Mouse (Mus musculus) adrenal gland, adult (tissue): ENCODE data around the gene Fam234b.

Source experiments
- DNase-seq, 2 experiments: peaks; one replicate each; pipeline ENCODE4 v3.0.0; 2022 to 2023; ENCODE audit warnings: low spot score in 1 of 2; ENCODE audit not compliant: inconsistent age in 2 of 2

The Fam234b gene

DNA sequence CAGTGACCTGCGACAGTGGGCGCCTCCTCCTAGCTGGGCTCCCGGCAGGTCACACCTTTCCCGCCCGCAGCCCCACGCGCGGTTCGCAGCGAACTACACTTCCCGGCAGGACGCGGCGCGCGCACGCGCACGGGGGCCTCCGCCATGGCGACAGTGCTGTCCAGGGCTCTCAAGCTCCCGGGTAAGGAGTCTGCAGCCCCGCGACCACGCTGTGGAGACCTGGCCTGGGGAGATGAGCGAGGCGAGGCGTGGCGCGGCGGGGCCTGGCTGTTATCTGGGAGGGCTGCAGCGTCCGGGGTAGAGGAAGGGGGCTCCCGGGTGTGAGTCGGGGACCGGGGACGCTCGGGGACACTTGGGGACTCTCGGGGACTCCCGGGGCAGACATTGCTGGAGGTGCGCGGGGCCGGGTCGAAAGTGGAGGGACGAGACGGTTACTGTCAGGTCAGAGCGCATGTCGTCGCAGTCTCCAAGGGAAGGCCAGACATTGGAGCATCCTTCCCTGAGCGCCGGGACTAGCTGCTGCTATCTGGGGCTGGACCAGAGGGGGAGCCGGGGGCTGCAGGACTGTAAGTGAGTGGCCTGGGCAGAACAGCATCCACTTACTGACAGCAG, at the start of gene Fam234b, which contains the start of gene Hebp1:
TSS of gene Fam234b (plus strand) at position 57 of the 612 bp plus-strand sequence.
TSS of gene Hebp1 (minus strand) at position 102 of the 612 bp plus-strand sequence.
- DNase-seq: peak; percentile 90 to 95

DNA sequence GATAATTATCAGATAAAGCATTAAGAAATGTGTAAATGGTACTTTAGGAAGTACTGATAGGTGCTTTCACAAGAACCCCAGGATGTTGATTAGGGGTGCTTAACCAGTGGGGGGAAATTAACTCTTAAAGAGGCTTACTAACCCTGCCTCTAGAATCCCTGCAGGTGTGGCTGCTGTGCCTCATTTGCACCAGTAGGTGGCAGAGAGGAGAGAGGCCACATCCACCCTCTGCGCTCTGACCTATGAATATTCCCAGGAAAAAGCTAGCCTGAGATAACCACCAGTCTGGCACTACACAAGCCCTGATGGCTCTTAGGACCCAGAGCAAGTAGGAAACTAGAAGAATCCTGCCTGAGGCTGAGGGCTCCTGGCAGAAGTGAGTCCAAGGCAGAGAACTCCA, 49.3 kb upstream of the Fam234b start:
- DNase-seq: peak in 1 of 2 experiments; percentile 66

DNA sequence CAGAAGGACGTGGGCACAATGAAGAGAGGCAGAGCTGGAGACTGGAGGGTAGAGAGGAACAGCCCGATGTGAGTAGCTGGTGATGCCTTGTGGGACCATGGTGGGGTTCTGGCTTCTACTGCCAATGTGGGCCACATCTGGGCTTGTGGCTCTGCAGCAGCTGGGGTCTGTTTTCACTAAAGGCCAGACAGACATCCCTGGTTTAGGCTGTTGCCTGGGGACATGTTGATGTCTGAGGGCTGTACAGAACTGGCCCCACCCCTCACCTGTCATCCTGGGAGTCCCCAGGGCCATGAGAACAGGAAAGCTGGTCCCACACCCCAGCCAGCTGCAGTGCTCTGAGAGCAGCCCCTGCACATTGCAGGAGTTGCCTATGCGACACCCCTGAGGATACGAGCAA, 48.6 kb upstream of the Fam234b start:
- DNase-seq: no peak

DNA sequence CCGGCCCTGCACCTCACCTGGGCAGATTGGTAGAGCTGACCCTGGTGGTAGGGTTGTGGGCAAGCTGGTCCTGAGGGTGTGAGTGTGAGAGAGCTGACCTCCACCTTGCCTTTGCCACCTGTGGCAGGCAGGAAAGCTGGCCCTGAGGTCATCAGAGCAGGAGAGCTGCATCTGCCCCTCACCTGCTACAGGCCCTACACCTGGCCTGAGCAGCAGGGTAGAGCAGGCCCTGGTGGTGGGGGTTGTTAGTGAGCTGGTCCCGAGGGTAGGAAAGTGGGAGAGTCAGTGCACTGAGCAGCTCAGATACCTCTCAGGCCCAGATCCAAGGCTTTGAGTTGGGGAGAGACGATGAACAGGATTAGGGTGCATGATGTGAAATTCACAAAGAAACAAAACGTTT, 48.1 kb upstream of the Fam234b start:
- DNase-seq: no peak

DNA sequence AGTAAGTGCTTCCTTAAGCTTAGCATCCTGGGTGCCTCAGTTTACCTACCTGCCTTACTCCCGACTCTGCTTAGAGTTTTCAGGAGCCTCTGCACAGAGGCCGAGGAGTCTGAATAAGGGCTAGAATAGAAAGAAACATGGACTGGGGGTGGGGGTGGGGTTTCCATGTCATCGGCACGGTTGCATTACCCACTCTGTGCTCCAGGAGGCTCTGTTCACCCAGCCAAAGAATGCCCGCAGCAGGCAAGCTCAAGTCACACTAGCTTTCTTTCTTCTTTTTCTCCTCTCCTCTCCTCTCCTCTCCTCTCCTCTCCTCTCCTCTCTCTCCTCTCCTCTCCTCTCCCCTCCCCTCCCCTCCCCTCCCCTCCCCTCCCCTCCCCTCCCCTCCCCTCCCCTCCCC, 47.5 kb upstream of the Fam234b start:
- no peak for DNase-seq

DNA sequence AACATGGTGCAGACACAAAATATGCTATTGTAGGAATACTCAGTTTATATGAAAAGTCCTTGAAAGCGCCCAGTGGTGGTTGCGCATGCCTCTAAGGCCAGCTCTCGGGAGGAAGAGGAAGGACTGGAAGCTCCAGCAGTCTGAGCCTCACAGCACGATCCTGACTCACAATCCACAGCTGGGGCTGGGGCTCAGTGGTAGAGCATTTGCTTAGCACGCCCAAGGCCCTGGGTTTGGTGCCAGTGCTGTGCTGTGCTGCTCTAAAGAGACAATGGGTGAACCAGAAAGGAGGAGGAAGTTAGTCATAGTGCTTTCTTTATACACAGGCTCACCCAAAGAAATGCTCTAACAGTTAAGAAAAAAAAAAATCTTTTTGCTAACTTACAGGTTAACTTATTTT, 44.1 kb upstream of the Fam234b start:
- DNase-seq: no peak

DNA sequence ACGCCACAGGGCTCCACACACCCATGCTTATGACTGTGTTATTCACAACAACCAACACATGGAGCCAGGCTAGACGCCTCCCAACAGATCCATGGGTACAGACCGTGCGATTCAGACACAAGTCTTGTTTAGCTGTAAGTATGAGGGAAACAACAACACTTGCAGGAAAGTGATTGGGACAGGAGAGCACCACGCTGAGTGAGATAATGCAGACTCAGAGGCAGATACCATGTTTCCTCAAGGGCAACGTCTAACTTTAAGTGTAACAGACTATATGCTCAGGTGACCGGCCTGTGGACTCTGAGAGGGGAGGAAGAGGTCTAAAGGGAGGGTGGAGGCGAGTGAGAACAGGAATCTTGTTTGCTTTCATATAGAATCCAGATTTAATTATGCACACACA, 41.2 kb upstream of the Fam234b start:
- DNase-seq: no peak

DNA sequence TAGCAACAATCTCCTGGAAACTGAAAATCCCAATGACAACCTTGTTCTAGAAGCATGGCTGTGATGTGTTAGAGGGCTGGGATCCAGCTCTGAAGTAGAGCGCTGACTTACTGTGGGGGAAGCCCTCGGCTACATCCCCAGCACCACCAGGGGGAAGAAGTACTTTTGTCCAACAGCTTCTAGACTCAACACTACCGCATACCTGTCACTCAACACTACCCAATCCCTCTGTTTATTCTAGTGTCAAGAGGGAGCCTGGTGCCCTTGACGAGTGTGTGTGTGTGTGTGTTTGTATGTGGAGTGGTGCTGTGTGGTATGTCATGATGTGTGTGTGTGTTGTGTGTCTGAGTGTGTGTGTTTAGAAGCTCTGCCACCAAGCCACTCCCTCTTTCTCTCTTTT, 40.3 kb upstream of the Fam234b start:
- no peak for DNase-seq

DNA sequence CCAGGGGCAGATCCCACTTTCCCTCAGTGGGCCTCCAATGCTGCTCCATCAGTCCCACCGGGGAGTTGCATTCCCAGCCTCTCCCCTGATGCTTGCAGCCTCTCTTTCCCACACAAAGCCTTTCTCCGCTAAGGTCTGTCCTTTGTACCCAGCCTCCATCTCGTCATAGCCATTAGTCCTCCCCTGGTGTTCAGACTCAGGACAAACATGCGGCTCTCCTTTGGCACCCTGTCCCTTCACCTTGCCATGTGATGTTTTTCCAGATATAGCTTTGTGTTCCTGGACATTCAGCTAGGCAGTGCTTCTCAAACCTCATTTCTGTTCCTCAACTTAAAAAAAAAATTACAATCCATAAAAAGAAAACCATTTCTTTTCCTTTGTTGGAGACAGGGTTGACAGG, 39.3 kb upstream of the Fam234b start:
- no peak for DNase-seq

DNA sequence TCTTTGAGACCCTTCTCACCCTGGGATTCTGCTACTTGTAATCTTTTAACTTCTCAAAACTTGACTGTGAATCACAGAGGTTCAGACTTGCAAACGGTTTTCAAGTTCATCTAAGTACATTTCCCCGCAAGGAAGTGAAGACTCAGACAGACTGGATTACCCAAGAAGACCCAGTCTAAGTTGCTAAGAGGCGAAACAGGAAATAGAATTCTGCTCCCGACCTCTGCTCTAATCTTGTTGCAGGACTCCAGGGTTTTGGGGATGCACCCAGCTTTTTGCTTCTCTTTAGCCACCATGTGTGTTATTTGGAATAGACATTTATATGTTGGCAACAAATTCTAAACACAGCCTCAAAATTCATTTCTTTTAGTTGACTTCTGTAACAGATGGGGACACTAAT, 36.4 kb upstream of the Fam234b start:
- DNase-seq: no peak

DNA sequence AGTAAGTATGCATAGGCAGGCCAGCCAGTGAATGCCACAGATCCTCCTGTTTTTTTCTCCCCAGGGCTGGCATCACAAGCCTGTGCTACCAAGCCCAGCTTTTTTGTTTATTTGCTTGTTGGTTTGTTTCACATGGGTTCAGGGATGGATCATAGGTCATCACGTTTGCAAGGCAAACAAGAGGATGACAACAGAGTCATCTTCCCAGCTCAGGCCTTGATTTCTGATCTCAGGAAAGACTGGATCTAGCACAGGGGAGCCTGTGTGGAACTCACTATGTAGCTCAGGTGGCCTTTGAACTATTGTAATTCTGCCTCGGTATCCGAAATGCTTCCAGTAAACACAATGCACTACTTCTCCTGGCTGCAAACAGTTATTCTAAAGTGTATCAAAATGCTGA, 35.5 kb upstream of the Fam234b start:
- DNase-seq: no peak

DNA sequence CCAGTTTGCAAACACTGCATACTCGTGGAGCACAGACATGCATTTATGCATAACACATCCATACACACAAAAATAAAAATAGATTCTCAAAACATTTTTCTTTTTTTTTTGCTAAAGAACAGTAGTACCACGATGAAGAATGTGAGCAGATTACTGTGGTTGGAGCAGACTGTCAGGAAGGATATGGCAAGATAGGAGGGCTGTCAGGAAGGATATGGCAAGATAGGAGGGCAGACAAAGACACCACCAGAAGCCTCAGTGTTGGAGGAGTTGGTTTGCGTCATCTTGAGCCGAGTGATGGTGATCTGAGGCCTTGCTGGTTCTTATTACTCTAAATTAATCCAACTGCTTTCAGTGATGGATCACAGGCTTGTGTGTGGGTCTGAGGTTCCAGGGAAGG, 34.9 kb upstream of the Fam234b start:
- DNase-seq: no peak

DNA sequence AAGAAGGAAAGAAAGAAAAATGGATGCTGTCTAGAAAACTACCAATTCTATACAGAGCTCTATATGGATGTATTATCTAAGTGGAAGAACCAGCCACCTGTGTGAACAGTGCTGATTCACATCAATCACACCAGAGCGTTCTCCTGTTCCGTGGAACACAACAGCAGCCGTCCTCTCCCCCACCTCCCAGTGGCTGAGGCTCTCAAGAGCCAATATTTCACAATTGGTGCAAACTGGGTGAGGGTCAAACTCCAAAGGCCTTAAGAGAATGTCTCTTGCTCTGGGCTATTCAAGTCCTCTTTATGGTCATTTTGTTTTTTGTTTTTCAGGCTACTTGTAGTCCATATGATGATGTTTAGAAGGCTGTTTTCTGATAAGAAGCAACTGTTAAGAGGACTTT, 32.6 kb upstream of the Fam234b start:
- no peak for DNase-seq

DNA sequence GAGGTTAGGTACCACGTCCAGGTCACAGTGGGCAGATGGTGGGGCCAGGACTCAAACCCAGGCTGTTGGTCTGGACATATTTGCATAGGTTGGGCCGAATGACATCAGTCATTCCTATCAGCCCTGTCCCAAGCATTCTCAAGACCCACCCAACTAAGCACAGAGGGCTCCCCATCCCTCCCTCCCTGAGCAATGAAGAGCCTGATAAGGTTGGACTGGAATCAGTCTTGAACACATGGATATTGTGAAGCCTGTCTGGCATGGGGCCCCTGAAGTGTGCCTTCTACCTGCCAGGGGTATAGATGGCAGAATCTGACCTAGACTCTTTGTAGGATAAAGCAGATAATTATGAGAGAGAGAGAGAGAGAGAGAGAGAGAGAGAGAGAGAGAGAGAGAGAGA, 32.1 kb upstream of the Fam234b start:
- no peak for DNase-seq

DNA sequence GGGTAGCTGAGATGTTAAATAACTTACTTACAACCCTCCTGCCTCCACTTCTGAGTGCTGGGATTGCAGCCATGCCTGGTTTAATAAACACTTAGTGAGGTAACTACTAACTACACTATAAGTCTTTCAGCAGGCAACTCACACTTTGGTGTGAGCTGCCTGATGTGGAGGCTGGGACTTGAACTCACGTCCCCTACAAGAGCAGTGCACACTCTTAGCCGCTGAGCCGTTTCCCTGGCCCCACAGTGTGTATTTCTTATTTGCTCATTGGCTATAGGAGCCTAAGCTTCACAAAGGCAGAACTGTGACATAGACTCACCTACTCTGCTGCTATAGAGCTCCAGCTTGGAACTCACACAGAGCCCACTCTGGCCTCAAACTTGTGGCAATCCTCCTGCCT, 31.5 kb upstream of the Fam234b start:
- no peak for DNase-seq

DNA sequence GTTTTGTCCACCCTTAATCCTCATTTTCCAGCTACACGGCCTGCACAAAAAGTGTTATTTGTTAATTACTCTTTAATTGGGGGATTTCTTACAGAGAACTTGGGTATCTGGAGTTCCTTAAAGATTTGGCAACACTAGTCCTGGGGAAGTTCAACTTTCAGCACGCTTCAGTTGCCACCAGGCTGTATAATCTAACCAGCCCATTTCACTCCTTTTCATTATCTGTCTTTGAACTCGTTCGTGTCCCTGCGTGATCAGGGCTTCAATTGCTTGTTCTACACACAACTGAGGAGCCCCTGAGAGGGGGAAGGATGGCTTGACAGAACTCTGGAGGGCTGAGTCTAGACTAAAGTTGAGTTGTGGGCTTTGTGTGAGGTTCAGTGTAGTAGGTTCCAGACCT, 31.1 kb upstream of the Fam234b start:
- DNase-seq: no peak

DNA sequence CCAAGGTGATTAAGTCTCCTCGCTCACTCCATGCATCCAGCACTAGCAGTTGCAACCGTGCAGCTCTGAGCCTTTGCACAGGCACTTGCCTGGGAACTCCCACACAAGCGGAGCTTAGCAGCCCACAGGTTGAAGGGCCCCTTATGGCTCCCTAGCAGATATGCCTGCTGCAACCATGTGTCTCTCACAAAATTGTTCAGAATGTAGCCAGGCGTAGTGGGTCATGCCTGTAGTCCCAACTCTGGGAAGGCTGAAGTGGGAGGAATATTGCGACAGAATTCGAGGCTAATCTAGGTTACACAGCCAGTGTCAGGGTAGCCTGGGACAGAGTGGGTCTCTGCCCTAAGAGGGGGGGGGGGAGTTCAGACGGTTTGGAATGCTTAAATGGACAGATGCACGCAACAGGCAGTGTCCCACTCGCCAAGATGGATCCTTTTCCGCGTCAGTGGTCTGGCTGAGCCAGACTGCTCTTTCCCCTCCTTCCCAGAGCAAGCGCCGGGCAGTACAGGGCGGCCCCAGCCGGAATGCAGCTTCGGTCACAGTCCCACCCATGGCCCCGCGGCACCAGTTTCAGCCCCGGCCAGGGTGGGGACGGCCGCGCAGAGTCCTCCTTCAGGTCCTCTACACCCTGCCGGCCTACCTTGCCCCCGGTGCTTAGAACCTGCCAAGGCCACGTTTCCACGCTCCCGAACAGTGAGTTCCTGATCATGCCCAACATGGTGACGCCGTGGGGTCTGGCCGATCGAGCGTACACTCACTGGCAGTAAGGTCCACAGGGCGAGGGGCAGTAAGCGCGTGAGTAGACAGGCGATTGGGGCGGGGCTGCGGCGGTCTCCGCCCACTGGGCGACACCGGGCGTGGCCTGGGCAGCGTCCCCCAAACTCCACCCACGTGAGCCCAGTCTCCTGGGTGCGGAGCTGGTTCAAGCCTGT, 30.1 kb upstream of the Fam234b start:
- peak; percentile 87 to 94 for DNase-seq

DNA sequence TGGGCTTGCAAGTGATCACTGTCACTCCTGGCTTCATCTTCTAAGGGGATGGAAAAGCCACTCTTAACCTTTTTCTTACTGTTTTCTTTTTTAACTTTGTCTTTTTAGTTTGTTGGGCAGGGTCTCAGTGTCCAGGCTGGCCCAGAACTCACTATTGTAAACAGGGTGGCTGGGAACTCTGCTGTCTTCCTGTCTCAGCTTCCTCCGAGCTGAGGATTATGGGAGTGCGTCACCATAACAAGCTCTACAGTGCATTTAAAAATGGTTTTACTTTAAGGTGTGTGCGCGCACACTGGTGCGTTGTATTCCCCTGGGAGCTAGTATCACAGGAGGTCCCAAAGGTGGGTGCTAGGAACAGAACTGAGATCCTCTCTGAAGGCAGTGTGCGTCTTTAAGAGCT, 29.3 kb upstream of the Fam234b start:
- DNase-seq: no peak

DNA sequence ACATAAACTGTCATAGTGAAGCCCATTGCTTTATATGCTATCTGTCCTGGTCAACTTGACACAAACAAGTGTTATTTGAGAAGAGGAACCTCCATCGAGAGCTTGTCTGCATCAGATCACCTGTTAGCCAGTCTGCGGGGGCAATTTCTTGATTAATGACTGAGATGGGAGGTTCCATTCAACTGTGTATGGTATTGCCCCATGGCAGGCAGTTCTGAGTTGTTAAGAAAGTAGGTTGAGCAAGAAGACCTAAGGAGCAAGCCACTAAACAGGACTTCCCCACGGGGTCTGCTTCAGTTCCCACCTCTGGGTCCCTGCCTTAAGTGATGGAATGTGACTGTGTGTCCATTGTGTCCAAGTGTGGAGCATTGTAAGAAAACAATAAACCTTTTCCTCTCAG, 28.5 kb upstream of the Fam234b start:
- DNase-seq: no peak

DNA sequence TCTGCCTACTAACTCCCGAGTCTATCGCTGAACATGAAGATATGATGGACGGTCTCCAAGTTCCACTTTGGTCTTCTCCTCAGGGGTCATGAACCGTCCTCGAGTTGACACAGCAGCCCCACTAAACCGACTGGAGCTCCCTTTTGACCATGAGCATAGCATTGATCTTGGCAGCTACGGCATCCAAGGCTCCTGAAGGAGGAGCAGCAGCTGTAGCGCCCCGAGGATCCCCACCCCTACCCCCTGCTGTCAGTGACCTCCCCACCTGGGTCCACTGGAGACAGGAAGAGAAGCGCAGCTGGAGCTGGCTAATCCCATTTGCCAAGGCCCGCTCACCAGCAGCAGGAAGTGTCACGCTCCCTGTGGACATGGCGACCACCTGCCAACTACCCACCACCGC, 26.0 kb upstream of the Fam234b start:
- DNase-seq: no peak

DNA sequence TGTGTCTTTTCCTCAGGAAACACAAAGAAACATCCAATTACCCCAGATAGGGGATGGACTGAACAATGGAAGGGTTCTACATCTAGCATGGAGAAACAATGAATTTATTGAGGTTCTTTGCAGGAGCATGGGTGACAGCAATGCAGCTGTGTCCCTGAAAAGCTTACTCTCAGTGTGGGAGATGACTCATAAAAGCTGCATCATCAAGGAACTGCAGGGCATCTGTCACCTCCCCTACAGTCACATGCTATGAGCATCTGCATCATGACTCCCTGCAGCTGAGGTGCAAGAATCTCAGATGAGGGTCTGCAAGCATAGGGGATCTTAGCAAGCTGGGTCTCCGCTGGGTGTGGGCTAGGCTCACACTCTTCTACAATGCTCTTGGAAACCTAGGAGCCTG, 22.8 kb upstream of the Fam234b start:
- peak; percentile 42 to 68 for DNase-seq

DNA sequence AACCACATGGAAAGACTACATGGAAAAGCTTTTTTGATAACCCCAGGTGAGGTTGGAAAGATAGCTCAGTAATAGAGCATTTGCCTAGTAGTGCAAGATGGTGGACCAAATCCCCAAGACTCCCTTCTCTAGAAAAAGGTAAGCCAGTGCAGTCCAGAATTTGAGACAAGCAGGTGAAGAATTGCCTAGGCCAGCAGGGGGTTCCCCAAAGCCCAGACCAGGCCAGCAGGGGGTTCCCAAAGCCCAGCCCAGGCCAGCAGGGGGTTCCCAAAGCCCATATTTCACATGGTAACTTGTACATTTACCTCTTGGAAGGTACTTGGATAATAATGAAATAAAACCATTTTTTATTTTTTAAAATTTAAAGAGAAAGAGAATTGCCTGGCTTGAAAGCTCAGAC, 20.5 kb upstream of the Fam234b start:
- DNase-seq: no peak

DNA sequence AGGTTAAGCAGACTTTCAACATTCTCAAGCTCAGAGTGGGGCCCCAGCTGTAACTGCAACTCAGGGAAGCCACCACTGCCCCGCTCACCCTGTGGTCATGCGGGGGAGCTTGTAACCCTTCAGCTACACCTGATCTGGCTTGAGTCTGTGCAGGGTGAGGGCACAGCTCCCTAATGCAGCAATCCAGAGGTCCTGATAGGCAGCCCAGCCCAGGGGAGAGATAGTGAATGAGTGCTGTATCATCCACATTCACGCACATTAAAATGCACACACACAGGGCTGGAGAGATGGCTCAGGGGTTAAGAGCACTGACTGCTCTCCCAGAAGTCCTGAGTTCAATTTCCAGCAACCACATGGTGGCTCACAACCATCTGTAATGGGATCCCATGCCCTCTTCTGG, 19.2 kb upstream of the Fam234b start:
- DNase-seq: no peak
